Mouse (Mus musculus) telencephalon, adult 2 months (tissue): ENCODE data around the gene Atp2a2.

Source experiments
- DNase-seq: peaks from one replicate; pipeline ENCODE4 v3.0.0-alpha.2; 2011; ENCODE audit warnings: low read depth, low spot score

The Atp2a2 gene

DNA sequence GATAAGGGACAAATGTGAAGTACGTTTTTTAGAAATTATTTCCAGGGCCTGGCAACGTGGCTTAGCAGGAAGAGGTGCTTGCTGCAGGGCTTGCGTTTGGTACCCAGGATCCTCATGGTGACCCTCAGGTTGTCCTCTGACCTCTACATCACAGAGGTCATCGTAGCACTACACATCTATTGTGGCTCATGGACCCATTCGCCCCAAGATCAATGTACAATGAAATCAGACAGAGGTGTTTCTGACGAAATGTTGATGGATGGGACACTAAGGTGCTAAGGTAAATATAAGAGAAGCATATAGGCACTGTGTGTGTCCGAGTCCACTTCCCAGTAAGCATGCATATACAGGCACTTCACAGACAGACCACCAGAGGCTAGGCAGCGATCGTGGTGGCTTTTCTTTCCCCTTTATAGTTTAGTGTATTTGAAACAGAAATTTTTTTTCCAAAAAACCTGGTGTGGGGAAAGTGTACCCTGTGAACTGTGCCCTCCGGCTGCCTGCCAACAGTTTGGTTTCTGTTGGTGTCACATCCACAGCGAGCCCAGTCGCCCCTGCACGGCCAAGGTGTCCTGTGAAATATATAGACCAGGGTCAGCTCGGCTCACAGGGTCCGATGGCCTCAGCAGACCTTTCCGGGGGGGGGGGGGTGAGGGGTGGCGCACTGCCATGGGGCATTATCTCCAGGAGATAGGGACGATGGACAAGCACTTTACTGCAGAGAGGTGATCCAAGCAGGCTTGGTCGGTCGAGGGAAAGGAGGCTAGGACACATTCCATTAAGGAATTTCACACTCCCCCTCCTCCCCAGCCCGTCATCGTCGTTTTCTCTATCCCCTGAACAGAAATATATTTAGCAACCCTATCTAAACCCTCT is 18.5 kb upstream of the Atp2a2 start:
- no peak for DNase-seq

DNA sequence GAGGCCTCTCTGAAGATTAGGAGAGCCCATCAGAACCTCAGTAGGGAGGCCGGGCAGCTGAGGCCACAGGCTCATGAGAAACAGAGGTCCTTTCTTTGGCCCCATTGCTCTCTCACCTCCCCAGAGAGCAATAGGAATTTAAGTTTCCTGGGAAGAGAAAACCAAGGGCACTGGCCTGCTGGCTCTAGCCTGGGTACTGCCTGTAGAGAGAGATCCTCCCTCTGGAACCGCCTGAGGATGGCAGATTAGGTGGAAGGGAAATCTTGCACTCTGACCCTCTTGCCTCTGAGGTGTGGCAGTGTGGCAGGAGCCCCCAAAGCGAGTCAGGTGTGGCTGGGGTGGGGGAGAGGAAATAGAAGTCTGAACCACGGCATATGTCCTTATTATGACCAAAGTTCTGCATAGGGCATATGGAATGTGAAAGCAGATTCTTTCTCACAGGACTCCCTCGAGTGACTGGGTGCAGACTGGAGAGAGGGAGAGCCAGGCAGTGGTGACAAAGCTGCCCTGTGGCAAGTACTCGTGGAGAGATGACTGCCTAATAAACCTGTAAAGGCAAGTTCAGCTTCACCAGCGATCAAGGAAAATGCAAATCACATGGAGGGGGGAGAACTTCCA is 17.1 kb upstream of the Atp2a2 start:
- DNase-seq, result no peak

- no peak for DNase-seq
Observed at GRCm38 (mm10) chr5:122518247-122518646, 16.2 kb upstream of the Atp2a2 start.

DNA sequence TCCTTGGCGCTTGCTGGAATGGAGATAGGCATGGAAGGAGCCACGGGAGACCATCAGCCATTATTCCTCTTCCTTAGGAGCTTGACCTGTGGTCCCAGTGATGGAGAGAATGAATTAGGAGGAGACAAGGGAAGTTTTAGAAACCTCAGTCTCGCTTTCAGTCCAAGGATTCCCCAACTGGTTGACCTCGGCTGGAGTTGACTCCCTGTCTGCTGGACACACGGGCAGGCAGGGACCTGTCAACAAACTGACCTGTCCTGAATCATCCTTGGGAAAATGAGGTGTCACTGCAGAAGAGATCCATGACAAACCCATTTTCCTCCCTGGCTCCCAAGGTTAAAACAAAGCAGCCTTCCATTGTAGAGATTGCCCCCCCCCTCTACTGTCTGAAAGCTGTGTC is 14.9 kb upstream of the Atp2a2 start:
- no peak for DNase-seq

- no peak for DNase-seq
Observed at GRCm38 (mm10) chr5:122516029-122516730, 14.2 kb upstream of the Atp2a2 start.

- no peak for DNase-seq
Observed at GRCm38 (mm10) chr5:122514127-122514521, 12.1 kb upstream of the Atp2a2 start.

- DNase-seq, result no peak
Observed at GRCm38 (mm10) chr5:122513421-122514126, 11.5 kb upstream of the Atp2a2 start.

DNA sequence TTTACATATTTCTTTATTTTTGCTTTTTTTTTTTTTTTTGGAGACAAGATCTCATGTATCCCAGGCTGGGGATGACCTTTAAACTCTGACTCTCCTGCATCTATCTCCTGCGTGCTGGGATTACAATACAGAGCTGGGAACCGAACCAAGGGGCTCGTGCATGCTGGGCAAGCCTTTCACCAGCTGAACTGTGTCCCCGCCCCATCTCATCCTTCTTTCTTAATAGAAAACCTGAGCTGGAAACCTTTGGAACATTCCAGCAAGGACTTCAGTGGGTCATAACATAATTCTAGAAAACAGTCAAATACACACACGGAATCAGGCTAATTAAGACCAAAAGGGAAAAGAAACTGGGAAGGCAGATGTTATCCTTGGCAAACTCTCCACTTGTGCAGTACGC is 10.0 kb upstream of the Atp2a2 start:
- DNase-seq, result no peak

DNA sequence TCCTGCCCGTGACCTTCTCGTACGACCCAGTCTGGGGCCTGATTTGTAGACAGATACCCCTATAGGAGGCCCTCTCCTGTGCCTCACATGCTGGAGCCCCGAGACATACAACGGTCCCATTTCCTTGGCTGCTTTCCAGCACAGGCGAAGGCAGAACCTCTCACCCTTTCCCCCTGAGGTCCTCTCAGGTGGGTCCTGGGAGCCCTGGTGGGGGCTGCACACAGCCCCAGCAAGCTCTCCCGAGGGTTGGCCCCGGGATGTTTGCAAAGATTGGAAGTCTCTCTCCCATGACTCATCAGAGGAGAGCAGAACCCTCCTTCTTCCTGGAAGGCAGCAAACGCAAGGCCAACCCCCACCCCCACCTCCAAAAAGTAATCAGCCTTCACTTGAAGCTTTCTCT is 9.4 kb upstream of the Atp2a2 start:
- DNase-seq, result no peak

DNA sequence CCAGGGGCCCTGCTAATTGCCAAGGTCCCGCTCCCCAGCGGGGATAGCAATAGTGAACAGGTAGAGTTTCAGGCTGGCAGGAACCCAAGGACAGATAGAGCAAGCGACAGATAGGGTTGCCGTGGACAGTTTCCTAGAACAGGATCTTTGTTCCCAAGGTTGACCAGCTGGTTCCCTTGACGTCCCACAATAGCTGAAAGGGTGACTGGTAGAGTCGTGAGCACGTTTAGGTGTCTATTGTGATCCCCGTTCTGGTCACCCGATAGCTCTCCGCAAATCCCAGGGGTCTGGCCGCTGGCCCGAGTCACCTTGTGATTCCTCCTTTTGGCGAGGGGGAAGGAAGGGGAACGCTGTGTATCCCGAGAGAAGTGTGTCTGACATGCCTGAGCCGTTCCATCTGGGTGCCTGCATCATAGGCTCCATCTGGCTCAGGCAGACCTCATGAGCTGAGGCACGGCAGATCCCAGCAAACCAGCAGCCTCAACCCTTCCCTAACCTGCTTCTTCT is 8.7 kb upstream of the Atp2a2 start:
- DNase-seq, result no peak

- no peak for DNase-seq
Observed at GRCm38 (mm10) chr5:122509608-122510007, 7.6 kb upstream of the Atp2a2 start.

GRCm38 (mm10) chr5:122508861-122509306 is 6.9 kb upstream of the Atp2a2 start:
- DNase-seq, result no peak

GRCm38 (mm10) chr5:122507396-122507795 is 5.4 kb upstream of the Atp2a2 start:
- DNase-seq, result no peak

GRCm38 (mm10) chr5:122506462-122506861 is 4.4 kb upstream of the Atp2a2 start:
- DNase-seq, result no peak

GRCm38 (mm10) chr5:122505554-122505953 is 3.5 kb upstream of the Atp2a2 start:
- no peak for DNase-seq

GRCm38 (mm10) chr5:122503760-122504119 is 1.7 kb upstream of the Atp2a2 start:
- DNase-seq, result no peak

DNA sequence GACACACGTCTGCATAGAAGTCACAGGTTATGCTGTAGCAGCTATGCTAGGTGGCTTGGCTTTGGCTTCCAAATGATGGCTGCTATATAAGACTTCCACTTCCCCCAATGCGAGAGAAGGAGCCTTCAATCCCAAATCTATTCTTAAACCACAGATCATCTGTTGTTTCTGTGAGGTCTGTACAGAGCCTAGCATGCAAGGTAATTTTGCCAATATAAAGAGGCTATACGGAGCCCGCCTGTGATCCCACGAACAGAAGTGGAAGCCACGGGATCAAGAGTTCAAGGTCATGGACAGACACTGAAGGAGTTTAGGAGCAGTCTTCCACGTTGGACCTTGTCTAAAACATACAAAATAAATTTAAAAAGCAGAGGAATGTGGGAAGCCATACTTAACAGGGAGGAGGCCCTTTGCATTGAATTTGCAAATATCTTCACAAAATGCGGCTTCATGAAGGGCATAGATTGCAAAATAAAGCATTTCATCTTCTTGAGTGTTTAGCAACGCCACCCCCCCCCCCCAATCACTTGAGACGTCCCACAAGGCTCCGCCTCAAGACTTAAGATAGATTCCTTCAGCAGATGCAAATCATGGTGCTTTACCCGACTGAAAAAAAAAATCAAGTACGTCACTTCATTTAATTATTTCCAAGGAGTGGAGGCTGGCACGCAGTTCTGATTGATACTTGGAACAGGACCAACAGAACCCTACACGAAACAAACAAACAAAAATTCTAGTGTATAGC is 1.2 kb upstream of the Atp2a2 start:
- peak; percentile 51 for DNase-seq

DNA sequence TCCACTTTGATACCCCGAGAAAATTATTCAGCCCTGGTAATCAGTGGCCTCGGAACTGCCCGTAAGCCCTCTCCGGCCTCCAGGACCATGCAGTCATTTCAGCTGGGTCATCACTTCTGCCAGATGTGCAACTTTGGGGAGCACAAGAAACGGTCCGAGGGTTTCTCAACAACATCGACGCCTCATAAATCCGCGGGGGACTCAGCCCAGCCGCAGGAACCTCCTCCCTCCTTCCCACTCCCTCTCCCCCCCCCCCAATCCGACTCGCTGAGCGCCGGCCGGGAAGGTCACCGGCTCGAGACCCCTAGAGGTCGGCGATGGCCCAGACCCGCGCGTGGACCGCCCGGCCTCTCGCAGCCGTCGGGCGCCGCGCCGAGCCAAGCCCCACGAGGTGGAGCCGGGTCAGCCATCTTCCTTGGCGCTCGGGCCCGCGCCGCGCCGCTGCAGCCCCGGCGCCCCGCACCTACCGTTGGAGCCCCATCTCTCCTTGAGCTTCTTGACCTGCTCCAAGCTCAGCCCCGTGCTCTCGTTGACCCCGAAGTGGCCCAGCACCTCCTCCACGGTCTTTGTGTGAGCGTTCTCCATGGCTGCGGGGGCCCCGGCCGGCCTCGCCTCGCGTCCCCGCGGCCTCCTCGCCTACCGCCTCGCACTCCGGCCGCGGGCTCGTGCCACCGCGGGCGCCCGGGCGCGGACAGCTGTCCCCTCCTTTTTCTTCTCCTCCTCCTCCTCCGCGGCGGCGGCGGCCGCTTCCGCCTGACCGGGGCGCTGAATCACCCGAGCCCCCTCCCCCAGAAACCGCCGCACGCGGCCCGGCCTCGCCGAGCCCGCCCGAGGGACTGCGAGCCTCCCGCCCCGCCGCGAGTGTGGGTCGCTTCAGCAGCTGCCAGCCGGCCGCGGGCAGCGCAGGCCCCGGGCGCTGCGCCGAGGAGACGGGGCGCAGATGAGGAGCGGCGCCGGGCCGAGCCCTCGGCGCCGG is 636 bp downstream of the Atp2a2 start:
- no peak for DNase-seq

DNA sequence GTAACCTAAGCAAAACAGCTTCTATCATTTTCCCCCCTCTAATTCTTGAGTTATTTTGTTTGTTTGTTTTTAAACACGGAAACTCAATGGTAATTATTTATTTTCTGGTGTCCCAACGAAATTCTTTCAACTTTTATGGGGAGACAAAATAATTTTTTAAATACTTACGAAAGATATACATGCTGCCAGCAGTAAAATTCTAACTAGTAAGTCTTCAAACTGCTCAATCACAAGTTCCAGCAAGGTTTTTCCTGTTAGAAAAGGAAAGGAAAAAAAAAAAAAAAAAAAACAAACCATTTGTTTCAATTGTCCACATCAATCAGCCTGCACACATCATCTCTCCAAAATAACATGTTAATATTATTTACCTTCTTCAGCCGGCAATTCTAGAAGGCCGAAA is 1.5 kb downstream of the Atp2a2 start:
- DNase-seq, result no peak

DNA sequence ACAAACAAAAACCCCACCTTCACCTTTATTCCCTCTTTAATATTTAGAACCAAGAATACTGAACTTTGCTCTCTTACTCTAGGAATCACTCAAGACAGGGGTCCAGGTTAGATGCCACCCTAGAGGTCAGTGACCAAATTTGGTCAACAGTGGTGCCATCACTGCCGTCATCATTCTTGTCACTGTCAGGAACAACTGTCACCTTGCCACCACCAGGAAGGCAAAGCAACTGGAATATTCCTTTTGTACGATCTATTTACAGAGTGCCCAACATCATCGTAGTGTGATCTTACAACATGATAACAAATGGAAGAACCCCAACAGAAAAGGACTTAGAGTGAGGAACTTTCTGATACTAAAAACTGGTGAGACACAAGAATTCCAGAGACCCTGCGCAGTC is 1.9 kb downstream of the Atp2a2 start:
- no peak for DNase-seq
